Mouse (Mus musculus) heart, adult 9 months (tissue): Measurements from ENCODE around the gene Phgdh.

Experiments
- DNase-seq, 2 experiments: peaks; one replicate each; pipeline ENCODE4 v3.0.0; 2022; ENCODE audit warnings: low spot score in 2 of 2

Phgdh gene

DNA sequence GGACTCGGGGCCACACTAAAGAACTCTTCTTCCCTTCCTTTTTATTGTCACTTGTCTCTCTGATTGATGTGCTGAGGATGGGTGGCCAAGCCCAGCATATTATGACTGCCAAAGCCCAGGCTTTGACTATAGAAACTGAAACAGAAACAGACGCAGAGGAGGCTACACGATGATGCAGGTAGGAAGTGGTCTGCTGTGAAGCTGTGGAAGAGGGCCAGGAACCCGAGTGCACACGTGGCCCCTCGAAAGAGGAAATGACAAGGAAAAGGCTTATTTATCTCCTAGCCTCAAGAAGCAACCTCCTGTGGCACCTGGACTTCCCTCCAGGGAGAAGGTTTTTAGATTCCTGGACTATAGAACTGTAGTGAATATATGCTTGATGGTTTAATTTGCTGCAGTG lies 8.3 kb upstream of the Phgdh start:
- no peak for DNase-seq

GRCm38 (mm10) chr3:98343235-98343634 lies 3.4 kb upstream of the Phgdh start:
- no peak for DNase-seq

- no peak for DNase-seq
Observed at GRCm38 (mm10) chr3:98340818-98341594, 1.2 kb upstream of the Phgdh start.

- peak; percentile 22 for DNase-seq
Observed at GRCm38 (mm10) chr3:98339097-98339705, 589 bp downstream of the Phgdh start.

DNA sequence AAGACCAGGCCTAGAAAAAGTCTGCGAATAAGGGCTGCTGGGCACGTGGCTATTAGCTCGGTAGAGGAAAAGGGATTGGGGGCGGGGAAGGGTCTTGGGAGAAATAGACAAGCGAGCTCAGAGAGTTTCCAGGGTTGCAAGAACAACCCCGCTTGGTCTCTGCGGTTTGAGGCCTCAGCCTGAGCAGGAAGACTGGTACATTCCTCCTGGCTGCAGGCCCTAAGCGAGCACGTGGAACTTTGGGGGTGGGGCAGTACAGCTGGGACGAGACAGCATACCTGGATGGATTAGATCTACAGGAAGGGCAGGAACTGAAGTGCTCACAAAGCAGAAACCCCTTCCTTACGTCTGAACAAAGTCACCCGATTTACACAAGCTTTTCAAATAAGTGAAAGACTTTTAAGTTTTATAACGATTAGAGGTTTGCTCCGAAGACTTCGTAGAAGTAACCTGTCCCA lies 1.2 kb downstream of the Phgdh start:
- DNase-seq = peak in 1 of 2 experiments; percentile 6

- DNase-seq = no peak
Observed at GRCm38 (mm10) chr3:98336661-98337654, 2.8 kb downstream of the Phgdh start.

DNA sequence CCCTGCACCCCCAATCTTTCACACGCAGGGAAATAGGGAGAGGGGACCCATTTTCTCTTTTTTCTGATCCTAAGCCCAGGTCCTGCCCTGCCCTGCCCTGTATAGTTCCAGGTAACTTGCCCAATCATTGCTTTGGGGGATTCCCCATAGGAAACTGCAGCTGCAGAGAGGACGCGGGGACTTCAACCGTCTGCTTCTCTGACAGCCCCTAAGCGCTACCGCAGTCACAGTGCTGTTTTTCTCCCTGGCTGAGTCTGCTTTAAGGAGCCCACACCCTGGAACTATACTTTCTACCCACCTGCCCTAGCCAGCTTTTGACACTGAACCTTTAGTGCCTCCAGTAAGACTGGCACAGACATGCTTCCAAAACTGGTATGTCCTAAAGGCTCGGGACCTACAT lies 3.9 kb downstream of the Phgdh start:
- DNase-seq = no peak

DNA sequence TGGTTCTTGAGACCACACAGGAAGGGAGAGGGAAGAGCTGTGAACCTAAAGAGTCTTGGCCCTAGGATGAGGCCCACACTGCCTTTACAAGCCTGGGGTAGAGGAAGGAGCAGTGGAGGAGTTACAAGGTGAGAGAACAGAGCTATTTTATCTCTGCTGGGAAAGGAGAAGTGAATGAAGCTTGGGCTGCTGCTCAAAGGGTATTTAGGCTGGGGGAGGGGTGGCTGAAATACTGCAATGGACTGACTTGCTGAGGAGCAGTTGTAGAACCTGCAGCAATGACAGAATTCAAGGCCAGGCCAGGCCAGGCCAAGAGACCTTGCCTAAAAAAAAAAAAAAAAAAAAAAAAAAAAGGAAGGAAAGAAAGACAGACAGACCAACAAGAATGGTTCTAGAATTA lies 4.5 kb downstream of the Phgdh start:
- no peak for DNase-seq

GRCm38 (mm10) chr3:98334010-98334409 lies 5.8 kb downstream of the Phgdh start:
- no peak for DNase-seq

GRCm38 (mm10) chr3:98324235-98324634 lies 15.6 kb downstream of the Phgdh start:
- DNase-seq = no peak

DNA sequence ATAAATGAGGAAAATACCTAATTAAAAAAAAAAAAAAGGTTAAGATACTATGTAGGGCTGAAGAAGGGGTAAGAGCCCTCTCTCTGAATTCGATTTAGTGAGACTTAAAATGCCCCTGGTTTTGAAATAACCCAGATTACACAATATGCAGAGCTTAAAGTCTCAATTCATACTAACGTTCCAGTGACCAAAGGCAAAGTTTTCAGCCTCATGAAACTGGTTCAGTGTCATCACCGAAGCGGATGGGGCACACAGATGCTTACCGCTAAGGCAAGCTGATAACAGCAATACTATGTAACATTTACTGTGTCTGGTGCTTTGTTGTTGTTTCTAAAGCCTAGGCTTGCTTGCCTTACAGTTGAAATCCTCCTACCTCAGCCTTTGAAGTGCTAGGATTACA lies 17.6 kb downstream of the Phgdh start:
- no peak for DNase-seq

DNA sequence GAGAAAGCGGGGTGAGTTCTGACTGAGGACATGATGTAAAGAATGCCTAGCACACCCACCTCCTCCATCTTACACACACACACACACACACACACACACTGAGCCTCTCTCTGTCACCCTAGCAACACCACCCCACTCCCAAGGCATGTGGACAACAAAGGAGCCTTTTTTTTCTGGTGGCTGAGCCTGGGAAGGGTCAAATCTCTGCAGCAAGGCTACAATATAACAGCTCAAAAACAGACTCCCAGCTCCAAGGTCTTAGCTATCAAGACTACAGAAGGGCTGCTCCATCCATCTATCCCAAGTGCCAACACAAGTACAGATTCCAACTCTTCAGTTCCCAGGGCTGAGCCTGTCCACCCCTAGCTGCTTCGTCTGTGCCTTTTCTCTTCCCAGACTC lies 20.6 kb downstream of the Phgdh start:
- no peak for DNase-seq

DNA sequence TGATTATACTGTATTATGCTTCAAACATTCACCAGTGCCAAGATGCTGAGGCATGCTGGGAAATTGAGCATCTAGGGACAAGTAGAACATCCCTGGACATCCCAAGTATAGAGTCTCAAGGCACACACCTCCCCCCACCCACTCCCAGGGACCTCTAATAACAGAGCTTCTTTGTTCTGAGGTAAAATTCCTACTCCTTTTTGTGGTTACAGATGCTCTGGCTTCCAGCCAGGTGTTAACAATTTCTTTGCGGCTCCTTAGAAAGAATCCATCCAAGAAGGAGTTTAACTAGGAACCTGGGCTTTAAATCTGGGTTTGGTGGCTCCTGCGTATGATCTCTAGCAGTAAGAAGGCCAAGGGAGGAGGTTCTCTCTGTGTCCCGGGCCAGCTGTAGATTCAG lies 22.6 kb downstream of the Phgdh start:
- no peak for DNase-seq

- DNase-seq = no peak
Observed at GRCm38 (mm10) chr3:98315181-98315580, 24.6 kb downstream of the Phgdh start.

DNA sequence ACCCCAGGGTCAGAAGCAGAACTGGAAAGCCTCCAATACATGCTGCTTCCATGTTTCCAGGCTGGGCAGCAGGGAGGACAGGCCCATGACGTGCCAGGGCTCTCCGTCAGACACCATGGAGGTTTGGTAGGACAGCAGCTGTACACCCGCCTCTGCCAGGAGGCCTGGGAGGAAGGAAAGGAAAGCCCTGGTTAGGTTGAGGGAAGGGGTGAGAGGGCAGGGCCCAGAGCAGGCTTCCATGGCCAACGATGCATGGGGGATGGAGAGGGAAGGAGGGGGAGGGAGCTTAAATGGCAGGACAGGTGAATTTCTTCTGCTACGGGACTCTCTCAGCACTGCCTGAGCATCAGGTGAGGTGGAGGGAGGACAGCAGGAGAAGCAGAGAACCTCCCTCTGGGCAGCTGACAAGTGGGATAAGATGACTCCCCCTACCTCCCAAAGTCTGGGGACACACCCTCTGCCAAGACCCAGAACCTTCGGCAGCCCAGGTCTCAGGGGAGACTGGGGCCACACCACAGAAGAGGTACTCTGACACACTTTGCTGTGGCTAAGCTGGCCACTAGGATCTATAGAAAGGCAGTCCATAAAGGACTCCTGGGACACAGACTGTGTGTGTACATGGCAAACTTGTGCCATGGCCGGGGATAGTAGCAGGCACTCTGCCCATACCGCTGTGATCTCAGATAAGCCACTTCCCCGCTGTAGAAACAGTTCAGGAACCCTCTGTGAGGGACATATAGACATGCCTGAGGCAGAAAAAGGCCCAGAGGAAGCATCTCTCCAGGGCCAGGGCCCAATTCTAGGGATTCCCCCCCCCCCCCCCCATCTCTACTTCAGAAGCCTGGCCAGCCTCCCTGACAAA lies 26.3 kb downstream of the Phgdh start:
- DNase-seq = no peak

DNA sequence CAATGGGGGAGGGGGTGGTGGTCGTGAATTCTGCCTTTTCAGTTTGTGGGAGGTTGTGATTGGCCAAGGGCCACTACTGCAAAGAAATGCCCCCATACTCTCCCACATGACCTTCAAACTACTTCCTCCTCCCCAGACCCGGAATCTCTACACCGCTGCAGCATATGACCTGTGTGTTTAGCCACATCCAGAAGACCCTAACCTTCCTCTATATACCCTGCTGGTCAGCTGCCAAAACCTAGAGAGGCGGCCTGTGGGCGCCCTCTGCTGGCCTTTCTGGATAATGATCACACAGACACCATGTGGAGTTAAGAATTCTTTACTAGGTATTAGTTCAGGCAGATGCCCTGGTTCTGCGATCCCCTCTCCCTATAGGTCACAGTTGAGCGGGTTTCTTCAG lies 26.9 kb downstream of the Phgdh start:
- DNase-seq = peak; percentile 12 to 19

DNA sequence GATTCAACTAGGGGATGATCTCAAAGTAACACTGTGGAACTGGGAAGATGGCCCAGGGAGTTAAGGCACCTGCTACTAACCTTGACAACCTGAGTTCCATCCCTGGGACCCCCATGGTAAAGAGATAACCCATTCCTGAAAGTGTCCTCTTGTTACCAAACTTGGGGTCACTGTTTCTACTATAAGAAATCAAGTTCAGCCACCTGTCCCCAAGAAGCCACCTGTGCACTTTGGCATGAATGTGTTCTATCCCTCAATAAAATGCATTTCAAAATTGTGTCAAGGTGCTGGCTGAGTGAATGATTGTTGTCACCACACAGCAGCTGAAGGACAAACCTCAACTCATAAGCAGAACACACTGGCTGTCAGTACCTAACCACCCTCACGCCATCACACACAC lies 29.3 kb downstream of the Phgdh start:
- DNase-seq = no peak

DNA sequence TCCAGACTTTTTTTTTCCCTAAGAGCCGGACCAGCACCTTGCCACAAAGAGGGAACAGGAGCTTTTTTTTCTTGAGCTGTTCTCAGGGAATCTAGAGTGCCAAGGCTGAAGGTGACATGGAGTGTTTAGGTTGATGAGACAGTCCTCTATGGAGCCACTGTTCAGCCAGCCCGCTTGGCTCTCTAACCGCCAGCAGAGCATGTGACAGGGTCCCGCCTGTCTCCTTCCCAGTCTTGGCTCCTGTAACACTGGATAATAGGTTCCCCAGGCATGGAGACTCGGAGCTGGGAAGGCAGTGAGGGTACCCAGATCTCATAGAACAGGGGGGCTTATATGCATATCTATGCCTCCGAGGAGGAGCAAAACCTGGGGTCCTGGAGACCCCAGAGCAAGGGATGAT lies 31.2 kb downstream of the Phgdh start:
- DNase-seq = no peak

DNA sequence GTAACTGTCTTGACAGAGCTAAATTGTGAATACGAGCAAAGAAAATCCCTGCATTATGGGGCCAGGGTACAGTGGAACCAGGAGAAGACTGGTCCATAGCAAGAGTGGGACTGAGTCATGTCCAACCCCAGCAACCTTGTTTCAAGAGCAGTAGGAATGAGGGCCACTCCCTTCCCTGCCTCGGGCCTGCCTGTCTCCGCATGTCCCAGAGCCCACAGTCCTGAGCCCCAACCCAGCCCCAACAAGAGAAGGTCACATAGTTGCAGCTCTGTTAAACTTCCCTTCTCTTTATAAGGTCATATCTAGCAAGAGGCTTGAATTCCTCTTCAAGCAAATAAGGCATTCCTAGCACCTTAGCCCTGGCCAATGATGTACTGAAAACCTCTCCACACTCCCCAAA lies 38.0 kb downstream of the Phgdh start:
- DNase-seq = no peak

DNA sequence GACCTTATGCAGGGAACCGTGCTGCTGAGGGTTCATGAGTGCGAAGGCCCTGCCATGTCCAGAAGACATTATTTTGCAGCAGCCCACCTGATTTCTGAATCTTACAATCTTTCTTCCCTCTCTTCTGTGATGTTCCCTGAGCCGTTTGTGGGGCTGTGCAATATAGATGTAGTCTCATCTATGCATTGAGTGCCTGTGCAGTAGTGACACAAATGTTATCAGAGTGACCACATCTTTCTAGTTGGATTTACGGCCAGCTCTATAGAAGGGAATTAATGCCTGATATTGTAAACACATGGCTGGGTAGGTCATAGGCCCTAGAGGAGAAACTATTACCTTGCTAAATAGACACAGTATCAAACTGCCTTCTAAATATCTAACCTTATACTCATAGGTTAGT lies 39.5 kb downstream of the Phgdh start:
- no peak for DNase-seq

- no peak for DNase-seq
Observed at GRCm38 (mm10) chr3:98299391-98300100, 40.2 kb downstream of the Phgdh start.
